Mouse (Mus musculus) forebrain, embryonic 13.5 days (tissue): ENCODE measurements at regions not wholly inside any gene's neighbourhood (a gene's known extent, or its start where the extent isn't known, plus 50 kb on each side); places are given as distances from the start of the nearest gene placed in this dataset.

Source experiments
- ATAC-seq: fragments of 200-750 bp; cut with Nextera tagmentation; 2 replicates; pipeline ENCODE4 v1.8.0; 2017
- H3K27ac ChIP-seq: fragments of 300-500 bp; sonication (generic); 2 replicates; pipeline ENCODE4 v1.5.1; 2015; ENCODE audit warnings: inconsistent platforms, mild to moderate bottlenecking, moderate library complexity
- H3K27me3 ChIP-seq: fragments of 300-500 bp; sonication (generic); 2 replicates; pipeline ENCODE4 v1.6.1; 2015; ENCODE audit warnings: mild to moderate bottlenecking, inconsistent platforms
- H3K36me3 ChIP-seq: fragments of 300-500 bp; sonication (generic); 2 replicates; pipeline ENCODE4 v1.6.1; 2015; ENCODE audit warnings: mild to moderate bottlenecking, inconsistent platforms; ENCODE audit not compliant: poor library complexity, severe bottlenecking
- H3K4me1 ChIP-seq: fragments of 300-500 bp; sonication (generic); 2 replicates; pipeline ENCODE4 v1.6.1; 2015; ENCODE audit warnings: inconsistent platforms
- H3K4me2 ChIP-seq: fragments of 300-500 bp; sonication (generic); 2 replicates; pipeline ENCODE4 v1.6.1; 2015; ENCODE audit warnings: inconsistent platforms, mild to moderate bottlenecking, moderate library complexity
- H3K4me3 ChIP-seq: fragments of 300-500 bp; sonication (generic); 2 replicates; pipeline ENCODE4 v1.5.1; 2015; ENCODE audit warnings: mild to moderate bottlenecking, inconsistent platforms
- H3K9ac ChIP-seq: fragments of 300-500 bp; sonication (generic); 2 replicates; pipeline ENCODE4 v1.6.1; 2015; ENCODE audit warnings: mild to moderate bottlenecking, inconsistent platforms
- H3K9me3 ChIP-seq: fragments of 300-500 bp; sonication (generic); replicated peaks from 2 replicates; pipeline ENCODE4 v1.6.1; 2016; ENCODE audit warnings: inconsistent platforms
- WGBS: fragments of 180-500 bp; shearing (Covaris S2); methylation state at CpG from one replicate; pipeline ENCODE4 v1.1.7; 2015; 5-methylcytosine and 5-hydroxymethylcytosine counted together

DNA sequence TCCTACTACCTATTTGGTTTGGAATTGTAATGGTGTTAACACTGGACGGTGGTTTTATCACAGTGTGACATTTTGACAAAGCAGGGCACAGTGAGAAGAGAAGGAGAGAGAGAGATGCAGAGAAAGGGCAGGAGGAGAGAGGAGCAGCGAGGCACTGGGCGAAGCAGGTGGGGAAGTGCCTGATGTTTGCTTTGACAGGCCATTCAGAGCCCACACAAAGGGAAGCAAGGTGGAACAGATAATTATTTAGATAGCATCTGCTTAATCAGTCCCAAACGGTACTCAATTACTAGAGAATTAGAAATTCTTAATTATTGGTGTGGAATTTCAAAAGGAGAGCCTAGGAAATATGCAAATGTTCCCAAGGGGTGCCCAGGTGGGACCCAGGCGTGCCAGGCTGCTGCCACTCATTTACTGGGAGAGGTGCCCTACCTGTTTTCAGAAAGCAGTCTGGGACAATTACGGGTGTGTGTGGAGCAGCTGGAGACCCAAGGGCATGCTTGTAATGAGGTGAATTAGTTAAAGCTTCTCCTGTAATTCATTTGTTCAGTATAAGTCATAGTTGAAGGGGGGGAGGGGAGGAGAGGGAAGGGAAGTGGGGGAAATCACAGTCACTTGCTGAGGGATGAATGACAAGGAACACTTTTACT lies 86.9 kb downstream of the Thnsl2 start:
- Histone ChIP-seq H3K27me3 (no peaks in the 10 kb centered on the region), H3K4me2 (no peak overlapping the region), H3K36me3 (no peaks in the 10 kb centered on the region), H3K4me3 (no peak overlapping the region), H3K4me1 (peaks cover 8% of the 10 kb centered on the region; the same call in 1 of the 2 replicates), H3K27ac (no peak overlapping the region), H3K9me3 (0 out of 2 replicates have a peak, but pooled peaks cover 4% of the 10 kb centered on the region), H3K9ac (no peak overlapping the region)
- WGBS: 36% methylated on average over 6 of the region's 6 CpGs
- peak; percentile 58; the same call in 1 of the 2 replicates for ATAC-seq

- Histone ChIP-seq H3K4me3 (no peak overlapping the region), H3K9ac (no peak overlapping the region), H3K27me3 (no peaks in the 10 kb centered on the region), H3K27ac (no peak overlapping the region), H3K36me3 (no peaks in the 10 kb centered on the region), H3K4me2 (no peak overlapping the region), H3K9me3 (0 out of 2 replicates have a peak, but pooled peaks cover 4% of the 10 kb centered on the region), H3K4me1 (peaks cover 8% of the 10 kb centered on the region; the same call in 1 of the 2 replicates)
- ATAC-seq: no peak
- 84% methylated on average over 7 of the region's 7 CpGs for WGBS
Measured at GRCm38 (mm10) chr6:71060116-71060515, 84.1 kb downstream of the Thnsl2 start.

DNA sequence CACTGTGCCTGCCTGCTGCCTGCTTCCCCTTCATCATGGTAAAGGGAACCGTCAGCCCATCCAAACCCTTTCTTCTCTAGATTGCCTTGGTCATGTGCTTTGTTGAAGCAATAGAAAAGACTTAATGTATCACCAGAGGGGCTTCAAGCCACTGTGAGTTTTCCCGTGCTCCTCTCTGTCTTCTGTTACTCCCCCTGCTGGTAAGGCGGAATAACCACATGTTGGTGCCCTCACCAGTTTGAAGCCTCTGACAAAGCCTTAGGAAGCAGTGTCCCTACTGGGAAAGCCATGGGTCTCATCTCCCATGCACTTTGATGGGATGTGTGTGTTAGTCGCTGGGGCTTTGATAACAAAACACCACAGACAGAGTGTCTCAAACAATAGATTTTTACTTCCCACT lies 81.3 kb downstream of the Thnsl2 start:
- Histone ChIP-seq H3K4me1 (no peaks in the 10 kb centered on the region), H3K36me3 (no peaks in the 10 kb centered on the region), H3K27ac (no peak overlapping the region), H3K27me3 (no peaks in the 10 kb centered on the region), H3K9ac (no peak overlapping the region), H3K9me3 (0 out of 2 replicates have a peak, but pooled peaks cover 4% of the 10 kb centered on the region), H3K4me3 (no peak overlapping the region), H3K4me2 (no peak overlapping the region)
- ATAC-seq: no peak
- WGBS: 63% methylated on average over 4 of the region's 4 CpGs

- no peak overlapping the region for H3K4me3 ChIP-seq
- H3K9me3 ChIP-seq: 0 out of 2 replicates have a peak, but pooled peaks cover 4% of the 10 kb centered on the region
- H3K27ac ChIP-seq: no peak overlapping the region
- ATAC-seq: no peak
- H3K9ac ChIP-seq: no peak overlapping the region
- no peaks in the 10 kb centered on the region for H3K27me3 ChIP-seq
- no peak overlapping the region for H3K4me2 ChIP-seq
- H3K36me3 ChIP-seq: no peaks in the 10 kb centered on the region
- WGBS: 84% methylated on average over 6 of the region's 6 CpGs
- no peaks in the 10 kb centered on the region for H3K4me1 ChIP-seq
Measured at GRCm38 (mm10) chr6:71065428-71065827, 78.8 kb downstream of the Thnsl2 start.

GRCm38 (mm10) chr6:71069229-71069628 lies 75.0 kb downstream of the Thnsl2 start:
- WGBS: 56% methylated on average over 4 of the region's 4 CpGs

GRCm38 (mm10) chr6:71074789-71075191 lies 69.4 kb downstream of the Thnsl2 start:
- H3K4me1 ChIP-seq: peaks cover 11% of the 10 kb centered on the region
- H3K36me3 ChIP-seq: no peaks in the 10 kb centered on the region
- peak; percentile 78 for ATAC-seq
- H3K27me3 ChIP-seq: no peaks in the 10 kb centered on the region
- no peak overlapping the region for H3K4me3 ChIP-seq
- H3K9ac ChIP-seq: no peak overlapping the region
- no peaks in the 10 kb centered on the region for H3K9me3 ChIP-seq
- no peak overlapping the region for H3K4me2 ChIP-seq
- H3K27ac ChIP-seq: no peak overlapping the region
- WGBS: 8% methylated on average over 5 of the region's 5 CpGs

More at GRCm38 (mm10) chr6:71069229-71069628, 75.0 kb downstream of the Thnsl2 start:
- no peaks in the 10 kb centered on the region for H3K9me3 ChIP-seq
- H3K27me3 ChIP-seq: no peaks in the 10 kb centered on the region
- no peak overlapping the region for H3K4me3 ChIP-seq
- no peak overlapping the region for H3K27ac ChIP-seq
- no peaks in the 10 kb centered on the region for H3K4me1 ChIP-seq
- H3K36me3 ChIP-seq: no peaks in the 10 kb centered on the region
- ATAC-seq: no peak
- no peak overlapping the region for H3K9ac ChIP-seq
- H3K4me2 ChIP-seq: no peak overlapping the region
